Mouse (Mus musculus) gastrocnemius, postnatal 36 days (tissue): ENCODE measurements around the gene Wars. TPM values are rescaled to one million over a fixed set of nuclear protein-coding genes. Genes with fewer than 3 reads are reported as not detected.

Experiments
- DNase-seq, 2 experiments: peaks; one replicate each; pipeline ENCODE4 v3.0.0; 2022
- intact Hi-C: fragments of 180-260 bp; cut with DNase I; formaldehyde crosslinking; loops from one replicate; pipeline ENCODE4 v1.15.1; 2025
- long read RNA-seq, 2 experiments: library from polyadenylated mRNA; stranded (forward); transcript quantifications; one replicate each; pipeline ENCODE4 v2.0.0; 2021
- total RNA-seq, 2 experiments: library from RNA; stranded (reverse); gene quantifications; 2 replicates each; pipeline ENCODE4 v1.2.3; 2021

Gene Wars
- 10 to 100 TPM; 23.8 to 26.2 TPM for total RNA-seq
- long read RNA-seq, experiment 1, transcript Wars-201 (10 exons, 2,831 nt) = major isoform, 19 of 24 reads
- long read RNA-seq, experiment 1, partial matches to known transcripts = 4 of 24 reads
- long read RNA-seq, experiment 1, other reads (novel, unspliced or antisense) = 1 of 24 reads
- long read RNA-seq, experiment 2, transcript Wars-201 (10 exons, 2,831 nt) = major isoform, 22 of 32 reads
- long read RNA-seq, experiment 2, partial matches to known transcripts = 2 of 32 reads
- long read RNA-seq, experiment 2, other reads (novel, unspliced or antisense) = 8 of 32 reads

DNA sequence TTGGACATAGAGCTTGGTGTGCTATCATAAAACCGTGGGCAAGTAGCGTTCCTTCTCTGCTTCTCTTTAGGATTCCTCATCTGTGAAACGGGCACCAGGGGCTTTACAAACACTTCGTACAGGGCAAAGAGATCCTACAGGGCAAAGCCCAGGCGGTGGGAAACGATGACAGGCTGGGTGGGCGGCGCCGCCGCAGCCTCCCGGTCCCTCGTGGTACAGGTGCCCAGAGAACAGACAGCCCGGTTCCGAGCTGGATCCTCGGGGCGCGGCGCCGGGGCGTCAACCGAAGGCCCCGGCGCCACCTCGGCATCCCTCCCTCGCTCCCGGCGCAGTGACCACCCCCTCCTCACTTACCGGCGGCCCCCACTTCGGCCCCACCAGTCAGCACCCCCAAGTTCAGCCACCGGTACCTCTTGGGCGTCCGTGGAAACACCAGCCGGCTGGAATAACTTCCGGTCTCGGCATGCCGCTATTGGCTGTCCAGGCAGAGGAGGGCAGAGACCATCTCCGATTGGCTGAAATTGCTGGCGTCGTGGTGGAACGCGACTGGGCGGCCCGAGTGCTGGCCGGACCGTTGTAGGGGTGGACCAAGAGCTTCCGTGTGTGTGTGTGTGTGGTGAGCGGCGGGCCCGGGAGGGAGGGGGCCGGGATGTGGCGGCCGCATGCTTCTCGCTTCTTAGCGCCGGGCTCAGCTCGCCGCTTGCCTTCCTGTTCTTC is at the start of gene Wars:
Gene Wars, minus strand, starts transcription at position 460 of the 717 bp plus-strand sequence.
- intact Hi-C loops = loop anchor here (5.0 kb wide), 1 partner anchor 82 kb away; no protein-coding TSS in a partner anchor
- peak; percentile 90 to 95 for DNase-seq

DNA sequence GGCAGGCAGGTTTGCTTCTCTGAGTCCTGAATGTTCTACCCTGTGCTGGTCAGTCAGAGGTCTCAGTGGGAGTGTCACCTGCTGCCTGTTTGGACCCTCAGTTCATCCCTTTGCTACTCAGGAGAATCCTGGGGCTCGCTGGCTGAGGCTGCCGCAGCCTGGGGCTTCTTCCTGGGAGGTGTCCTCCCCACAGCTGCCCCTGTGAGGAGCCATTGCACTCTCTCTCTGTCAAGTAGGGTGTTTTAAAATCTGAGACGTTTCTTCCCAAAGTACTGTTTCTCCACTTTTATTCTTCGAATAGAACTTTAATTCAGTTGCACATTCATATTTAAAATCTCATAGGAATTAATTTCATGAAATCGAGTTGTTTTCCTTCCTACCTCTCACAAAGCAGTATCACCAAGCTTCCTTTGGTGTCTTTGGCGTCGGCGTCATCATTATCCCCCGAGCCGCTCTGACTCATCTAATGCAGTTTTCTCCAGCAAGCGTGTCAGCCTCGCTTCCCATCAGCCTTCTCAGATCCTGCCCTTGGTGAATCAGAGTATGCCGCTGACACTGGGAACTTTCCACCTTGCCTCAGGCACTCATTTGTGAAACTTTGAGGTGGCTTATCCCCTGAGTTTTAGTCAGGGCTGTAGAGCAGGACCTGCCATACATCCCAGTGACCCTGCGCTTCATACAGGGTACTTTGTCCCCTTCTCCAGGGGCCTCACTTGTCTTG is 48.4 kb upstream of the Wars start:
- DNase-seq = no peak
- intact Hi-C loops = no loop called here

- intact Hi-C loops = no loop called here
- no peak for DNase-seq
Observed at GRCm38 (mm10) chr12:108941282-108941681, 47.3 kb upstream of the Wars start.

DNA sequence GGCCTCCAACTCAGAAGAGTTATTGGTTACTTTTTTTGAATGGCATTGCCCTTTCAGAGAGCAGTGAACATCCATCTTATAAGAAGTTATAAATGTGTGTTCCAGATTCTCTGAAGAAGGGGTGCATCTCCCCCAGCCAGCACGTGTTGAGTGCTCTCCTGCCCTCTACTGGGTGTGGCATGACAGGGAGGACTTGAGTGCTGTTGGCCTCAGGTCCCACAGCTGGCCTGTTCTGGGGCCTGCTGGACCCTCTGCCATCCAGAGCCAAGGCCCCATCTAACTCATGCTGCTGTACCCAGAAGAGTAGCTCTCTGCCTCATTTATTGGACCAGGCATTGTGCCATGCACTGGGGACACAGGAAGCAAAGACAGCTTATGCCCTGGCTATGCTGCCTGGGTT is 46.3 kb upstream of the Wars start:
- intact Hi-C loops = no loop called here
- no peak for DNase-seq

- intact Hi-C loops = no loop called here
- no peak for DNase-seq
Observed at GRCm38 (mm10) chr12:108939317-108939716, 45.3 kb upstream of the Wars start.

DNA sequence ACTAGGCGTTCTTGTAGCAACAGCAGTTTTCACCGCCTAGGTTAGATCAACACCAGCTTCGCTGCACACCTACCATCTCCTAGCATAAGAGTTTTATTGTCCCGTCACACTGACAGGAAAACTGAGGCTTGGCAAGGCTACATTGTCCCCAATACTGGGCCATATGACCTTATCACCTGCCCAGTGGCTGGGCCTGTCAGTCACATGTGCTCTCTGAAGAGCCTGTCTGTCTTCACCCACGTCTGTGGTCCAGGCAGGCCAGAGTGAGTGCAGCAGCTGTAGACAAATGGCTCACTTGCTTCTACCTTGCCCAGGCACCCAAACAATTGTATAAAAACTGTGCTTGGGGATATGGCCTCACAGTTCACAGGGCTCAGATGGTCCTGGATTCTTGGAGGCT is 44.9 kb upstream of the Wars start:
- no peak for DNase-seq
- intact Hi-C loops = no loop called here

GRCm38 (mm10) chr12:108937506-108937905 is 43.5 kb upstream of the Wars start:
- DNase-seq = no peak
- intact Hi-C loops = no loop called here

DNA sequence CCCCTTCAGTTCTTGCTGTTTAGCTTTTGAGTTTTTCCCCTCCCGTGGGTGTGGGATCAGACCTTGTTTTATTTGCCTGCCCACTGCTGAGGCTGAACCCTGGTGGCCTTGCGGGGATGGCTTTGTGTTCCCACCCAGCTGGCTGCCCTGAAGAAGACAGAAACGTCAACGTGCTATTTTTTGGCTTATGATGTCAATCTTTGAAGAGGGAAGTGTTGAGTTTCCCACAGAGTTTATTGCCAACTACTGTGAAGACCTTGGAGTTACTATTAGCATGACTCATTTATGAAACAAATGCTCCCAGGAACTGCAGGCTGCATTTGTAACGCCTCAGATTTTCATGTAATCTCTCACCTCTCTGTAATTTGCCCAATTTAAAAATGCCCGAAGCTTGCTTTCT is 42.9 kb upstream of the Wars start:
- DNase-seq = no peak
- intact Hi-C loops = no loop called here

GRCm38 (mm10) chr12:108934231-108934630 is 40.3 kb upstream of the Wars start:
- intact Hi-C loops = no loop called here
- DNase-seq = no peak

- DNase-seq = no peak
- intact Hi-C loops = no loop called here
Observed at GRCm38 (mm10) chr12:108932113-108932512, 38.1 kb upstream of the Wars start.

- DNase-seq = no peak
- intact Hi-C loops = no loop called here
Observed at GRCm38 (mm10) chr12:108931341-108932053, 37.5 kb upstream of the Wars start.

DNA sequence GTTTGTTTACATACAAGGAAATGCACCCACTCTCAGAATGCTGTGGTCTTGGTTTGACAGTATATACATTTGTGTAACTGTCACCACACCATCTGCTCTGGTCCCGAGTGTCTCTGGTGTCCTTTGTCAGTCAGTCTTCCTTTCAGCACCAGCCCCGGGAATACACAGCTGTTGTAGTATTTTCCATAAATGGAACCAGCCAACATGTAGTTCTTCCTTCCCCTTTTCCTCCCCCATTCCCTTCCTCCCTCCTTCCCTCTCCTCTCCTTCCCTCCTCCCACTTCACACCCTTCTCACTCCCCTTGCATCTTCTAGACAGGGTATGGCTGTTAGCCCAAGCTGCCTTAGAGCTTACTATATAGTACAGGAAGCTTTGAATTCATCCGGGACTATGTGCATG is 35.5 kb upstream of the Wars start:
- intact Hi-C loops = no loop called here
- no peak for DNase-seq

DNA sequence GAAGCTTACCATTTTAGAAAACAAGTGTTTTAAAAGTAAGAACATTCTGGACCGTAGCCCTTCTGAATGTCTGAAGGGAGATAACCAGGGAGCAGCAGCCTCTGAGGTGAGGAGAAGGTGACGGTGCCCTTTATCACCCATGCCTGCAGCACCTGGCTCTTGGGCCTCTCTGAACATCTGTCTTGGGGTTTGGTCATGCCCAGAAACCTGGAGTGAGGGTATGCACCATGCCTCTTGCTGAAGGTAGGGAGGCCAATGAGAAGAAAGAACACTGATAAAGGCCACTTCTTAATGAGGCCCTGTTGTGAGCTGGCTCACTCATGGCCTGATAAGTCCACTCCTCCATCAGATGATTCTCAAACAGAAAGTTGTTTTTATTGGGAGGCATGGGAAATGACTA is 34.3 kb upstream of the Wars start:
- intact Hi-C loops = no loop called here
- DNase-seq = no peak

DNA sequence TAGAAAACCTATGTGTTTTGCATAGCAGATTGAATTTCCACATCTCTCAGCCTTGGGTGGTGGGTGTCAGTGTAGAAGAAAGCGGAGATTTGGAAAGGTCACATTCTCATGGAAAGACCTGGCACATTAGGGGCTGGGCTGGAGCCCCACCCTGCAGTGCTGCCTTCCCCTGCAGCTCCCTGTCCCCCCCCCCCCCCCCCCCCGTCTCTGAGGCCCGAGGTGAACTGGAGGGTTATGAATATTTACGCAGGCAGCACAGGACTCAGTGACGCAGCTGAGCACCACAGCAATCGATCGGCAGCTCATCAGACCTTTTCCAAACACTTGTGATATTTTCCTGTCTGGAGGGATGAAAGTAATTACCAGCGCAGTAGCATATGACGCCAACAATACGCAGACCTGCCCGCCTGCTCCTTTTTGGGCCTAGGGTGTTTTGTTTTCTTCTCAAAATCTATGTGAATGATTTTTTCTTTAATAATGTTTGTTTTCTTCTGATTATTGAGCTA is 32.7 kb upstream of the Wars start:
- intact Hi-C loops = no loop called here
- no peak for DNase-seq

GRCm38 (mm10) chr12:108918753-108919152 is 24.8 kb upstream of the Wars start:
- intact Hi-C loops = no loop called here
- no peak for DNase-seq

- intact Hi-C loops = no loop called here
- DNase-seq = no peak
Observed at GRCm38 (mm10) chr12:108917509-108917908, 23.5 kb upstream of the Wars start.

DNA sequence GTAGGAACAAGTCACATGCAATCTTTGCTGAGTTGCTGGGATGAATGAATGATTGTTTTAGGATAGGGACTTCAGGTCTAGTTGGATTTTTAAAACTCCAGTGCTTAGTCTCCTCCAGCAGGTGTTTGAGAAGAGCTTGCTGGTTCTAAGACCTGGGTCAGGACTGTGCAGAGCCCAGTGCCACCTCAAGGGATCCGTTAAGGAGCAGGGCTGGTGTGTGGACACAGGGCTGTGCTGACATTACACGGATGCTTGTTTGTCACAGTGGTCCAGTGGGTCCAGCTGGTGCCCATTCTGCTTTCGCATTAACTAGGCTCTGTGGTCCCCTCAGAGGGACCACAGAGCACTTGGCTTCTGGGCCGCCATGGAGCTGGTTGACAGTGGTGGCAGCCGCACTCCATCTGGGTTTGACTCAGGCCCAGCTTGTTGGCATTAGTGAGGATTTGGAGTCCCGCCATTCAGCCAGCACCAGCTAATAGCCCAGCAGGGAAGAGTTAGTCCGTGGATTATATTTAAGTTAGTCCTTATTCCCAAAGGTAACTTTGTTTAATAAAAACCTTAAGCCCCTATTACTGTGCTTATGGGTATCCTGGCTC is 22.6 kb upstream of the Wars start:
- intact Hi-C loops = no loop called here
- DNase-seq = no peak

- intact Hi-C loops = no loop called here
- DNase-seq = no peak
Observed at GRCm38 (mm10) chr12:108915893-108916292, 21.9 kb upstream of the Wars start.

DNA sequence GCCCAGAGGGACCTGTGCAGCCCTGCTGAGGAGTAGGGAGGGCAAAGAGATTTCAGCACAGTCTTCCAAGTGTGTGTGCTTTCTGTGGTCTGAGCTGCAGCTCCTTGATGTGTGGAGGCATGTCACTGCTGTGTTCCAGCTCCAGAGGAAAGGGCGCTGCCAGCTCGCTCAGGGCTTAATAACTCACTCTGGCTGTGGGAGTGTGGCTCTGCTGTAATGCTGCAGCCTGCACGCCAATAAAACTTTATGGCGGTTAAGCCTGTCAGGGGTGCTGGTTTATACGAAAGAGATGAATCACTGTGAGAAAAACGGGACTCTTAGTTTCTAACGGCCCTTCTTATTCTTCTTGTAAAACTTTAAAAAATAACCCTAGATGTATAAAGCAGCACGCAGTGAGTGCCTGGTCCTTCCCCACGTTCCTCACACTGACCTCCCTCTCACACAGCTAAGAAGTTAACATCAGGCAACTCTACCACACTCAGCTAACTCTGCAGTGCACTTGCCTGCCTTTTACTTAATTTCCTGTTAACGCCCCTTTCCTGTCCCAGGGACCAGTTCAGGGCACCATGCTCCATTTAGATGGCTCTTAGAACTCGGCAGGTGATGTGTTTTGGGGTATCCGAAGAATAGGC is 20.9 kb upstream of the Wars start:
- intact Hi-C loops = no loop called here
- no peak for DNase-seq

- intact Hi-C loops = no loop called here
- DNase-seq = no peak
Observed at GRCm38 (mm10) chr12:108914198-108914597, 20.2 kb upstream of the Wars start.
